Mouse (Mus musculus) kidney, embryonic 14.5 days (tissue): ENCODE measurements at regions not wholly inside any gene's neighbourhood (a gene's known extent, or its start where the extent isn't known, plus 50 kb on each side); places are given as distances from the start of the nearest gene placed in this dataset.

Experiments used
- ATAC-seq: fragments of 200-750 bp; cut with Nextera tagmentation; 2 replicates; pipeline ENCODE4 v1.8.0; 2017; ENCODE audit warnings: moderate number of reproducible peaks, mild to moderate bottlenecking, moderate TSS enrichment, moderate library complexity; ENCODE audit not compliant: low FRiP score, low TSS enrichment
- H3K27ac ChIP-seq: fragments of 300-500 bp; sonication (generic); 2 replicates; pipeline ENCODE4 v1.5.1; 2014; ENCODE audit warnings: low read depth, mild to moderate bottlenecking, low read length, moderate library complexity, mixed read lengths
- H3K27me3 ChIP-seq: fragments of 300-500 bp; sonication (generic); 2 replicates; pipeline ENCODE4 v1.6.1; 2014; ENCODE audit warnings: mild to moderate bottlenecking, low read length; ENCODE audit not compliant: control insufficient read depth, insufficient read depth
- H3K36me3 ChIP-seq: fragments of 300-500 bp; sonication (generic); 2 replicates; pipeline ENCODE4 v1.6.1; 2014; ENCODE audit warnings: low read length, mixed read lengths; ENCODE audit not compliant: control insufficient read depth, insufficient read depth
- H3K4me1 ChIP-seq: fragments of 300-500 bp; sonication (generic); 2 replicates; pipeline ENCODE4 v1.6.1; 2014; ENCODE audit warnings: low read length, mixed read lengths; ENCODE audit not compliant: control insufficient read depth, insufficient read depth
- H3K4me2 ChIP-seq: fragments of 300-500 bp; sonication (generic); replicated peaks from 2 replicates; pipeline ENCODE4 v1.6.1; 2014; ENCODE audit warnings: low read depth, mild to moderate bottlenecking, low read length
- H3K4me3 ChIP-seq: fragments of 300-500 bp; sonication (generic); 2 replicates; pipeline ENCODE4 v1.5.1; 2014; ENCODE audit warnings: mild to moderate bottlenecking, low read length
- H3K9ac ChIP-seq: fragments of 300-500 bp; sonication (generic); 2 replicates; pipeline ENCODE4 v1.6.1; 2014; ENCODE audit warnings: low read depth, mild to moderate bottlenecking, low read length, moderate library complexity
- H3K9me3 ChIP-seq: fragments of 300-500 bp; sonication (generic); 2 replicates; pipeline ENCODE4 v1.6.1; 2016; ENCODE audit warnings: low read length; ENCODE audit not compliant: control insufficient read depth
- WGBS: fragments of 180-500 bp; shearing (Covaris S2); extraction: QIAGEN DNeasy Blood & Tissue Kit; methylation state at CpG from one replicate; pipeline ENCODE4 v1.1.7; 2014; 5-methylcytosine and 5-hydroxymethylcytosine counted together

DNA sequence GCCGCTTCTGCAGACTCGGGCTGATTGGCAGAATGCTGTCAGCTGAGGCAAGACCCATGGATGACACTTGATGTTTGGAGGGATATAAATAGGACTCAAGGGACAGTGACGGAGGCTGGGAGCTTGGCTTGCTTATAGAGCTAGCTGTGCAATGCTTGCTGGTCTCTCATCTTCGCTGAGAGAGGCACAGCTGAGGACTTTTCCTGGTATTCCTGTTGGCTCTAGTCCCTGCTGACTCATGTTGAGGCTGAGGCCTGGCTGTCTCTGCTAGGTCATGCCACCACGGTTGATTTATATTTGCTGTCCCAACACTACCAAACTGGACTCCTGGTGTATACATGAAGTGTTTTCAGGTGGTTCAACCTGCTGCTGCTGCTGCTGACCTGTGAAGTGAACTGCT is 419.6 kb upstream of the Meis1 start:
- Histone ChIP-seq H3K4me3 (no peak overlapping the region), H3K9ac (no peak overlapping the region)
- ATAC-seq, result no peak

DNA sequence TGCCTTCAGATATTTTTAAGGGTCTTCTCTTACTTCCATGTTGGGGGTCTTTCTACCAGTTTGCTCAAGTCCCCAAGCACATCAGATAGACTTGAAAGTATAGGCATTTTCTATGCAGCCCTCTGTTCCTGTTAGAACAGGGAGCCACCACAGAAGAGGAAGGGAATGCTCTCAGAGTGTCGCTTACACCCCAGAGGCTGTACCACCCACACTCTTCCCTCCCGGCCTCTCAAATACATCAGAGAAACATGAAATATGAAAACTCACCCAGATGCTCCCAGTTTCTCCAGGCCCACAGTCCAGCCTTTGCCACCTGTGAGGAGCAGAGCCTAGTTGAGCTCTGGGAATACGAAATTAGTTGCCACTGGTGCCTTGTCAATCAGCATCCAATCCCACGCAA is 423.2 kb upstream of the Meis1 start:
- H3K4me3 ChIP-seq, result no peak overlapping the region
- 91% methylated on average over 4 of the region's 4 CpGs for WGBS
- no peak for ATAC-seq

More for the DNA sequence above, 419.6 kb upstream of the Meis1 start:
- no peak overlapping the region for H3K27ac ChIP-seq
- 0 out of 2 replicates have a peak, but pooled peaks cover 4% of the 10 kb centered on the region for H3K4me1 ChIP-seq
- no peaks in the 10 kb centered on the region for H3K9me3 ChIP-seq
- no peaks in the 10 kb centered on the region for H3K27me3 ChIP-seq
- WGBS, result 94% methylated on average over 5 of the region's 5 CpGs
- H3K36me3 ChIP-seq, result no peaks in the 10 kb centered on the region
- H3K4me2 ChIP-seq, result no peak overlapping the region

DNA sequence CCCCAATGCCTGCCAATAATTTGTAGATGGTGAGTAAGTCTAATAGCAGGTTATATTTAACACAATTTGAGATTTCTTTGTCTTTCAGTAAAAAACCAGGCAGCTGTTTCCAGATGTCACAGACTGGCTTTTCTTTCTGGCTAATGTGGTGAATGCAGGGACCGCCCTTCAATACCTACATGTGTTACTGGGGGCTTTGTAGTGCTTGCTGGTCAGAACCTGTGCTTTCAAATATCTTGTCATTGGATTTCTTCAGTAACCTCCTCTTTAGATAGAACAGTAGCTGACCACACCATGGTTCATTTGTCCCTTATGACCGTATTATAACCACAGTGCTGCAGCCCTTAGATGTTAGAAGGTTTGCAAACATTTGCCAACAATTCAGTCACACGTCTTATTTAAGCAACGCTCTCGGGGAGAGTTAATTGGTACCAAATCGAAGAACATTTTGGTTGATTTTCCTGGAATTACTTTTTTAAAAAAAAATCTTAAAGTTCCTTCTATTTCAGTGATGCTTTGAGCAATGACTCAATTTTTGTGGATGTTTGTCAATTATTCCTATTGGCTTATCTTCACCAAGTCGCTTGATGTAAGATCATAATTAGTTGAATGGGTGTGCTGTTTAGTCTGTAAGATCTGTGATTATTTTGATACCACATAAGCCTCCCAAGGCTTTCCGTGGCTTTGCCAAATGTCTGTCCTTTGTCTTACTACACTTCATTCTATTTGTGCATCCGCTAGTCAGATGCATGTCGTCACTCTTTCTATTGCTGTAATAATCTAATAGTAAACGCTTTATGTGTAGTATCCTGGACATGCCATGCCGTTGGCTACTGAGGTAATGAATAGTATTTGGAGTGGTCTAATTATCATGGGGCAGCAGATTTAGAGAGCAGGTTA is 436.9 kb upstream of the Meis1 start:
- no peaks in the 10 kb centered on the region for H3K9me3 ChIP-seq
- H3K9ac ChIP-seq, result no peak overlapping the region
- no peak overlapping the region for H3K4me3 ChIP-seq
- no peak for ATAC-seq
- H3K4me2 ChIP-seq, result no peak overlapping the region
- 90% methylated on average over 12 of the region's 12 CpGs for WGBS
- no peak overlapping the region for H3K27ac ChIP-seq
- H3K27me3 ChIP-seq, result no peaks in the 10 kb centered on the region
- H3K4me1 ChIP-seq, result no peaks in the 10 kb centered on the region
- H3K36me3 ChIP-seq, result no peaks in the 10 kb centered on the region

More for the DNA sequence above, 423.2 kb upstream of the Meis1 start:
- Histone ChIP-seq H3K27me3 (no peaks in the 10 kb centered on the region), H3K9ac (no peak overlapping the region), H3K27ac (no peak overlapping the region), H3K4me1 (no peaks in the 10 kb centered on the region), H3K36me3 (no peaks in the 10 kb centered on the region), H3K4me2 (no peak overlapping the region), H3K9me3 (no peaks in the 10 kb centered on the region)

DNA sequence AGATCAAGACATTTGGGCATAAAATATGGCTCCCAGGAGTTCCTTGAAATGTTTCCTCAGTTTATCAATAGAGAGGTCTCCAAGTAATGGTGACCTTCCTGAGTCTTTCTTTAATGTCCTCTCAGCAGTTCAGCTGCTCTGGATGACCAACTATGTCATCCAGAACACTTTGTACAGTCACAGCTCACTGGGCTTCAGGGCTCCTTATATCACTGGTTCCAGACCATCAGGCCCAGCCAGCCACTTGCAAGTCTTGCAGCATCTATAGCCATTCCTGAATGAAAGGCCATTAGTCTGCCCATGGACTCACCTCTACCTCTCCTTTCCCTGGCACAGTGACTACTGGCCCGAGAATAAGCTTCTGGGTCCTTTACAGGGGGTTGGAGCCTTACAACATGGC is 437.8 kb upstream of the Meis1 start:
- no peak overlapping the region for H3K4me3 ChIP-seq
- H3K36me3 ChIP-seq, result no peaks in the 10 kb centered on the region
- no peaks in the 10 kb centered on the region for H3K9me3 ChIP-seq
- WGBS, result 62% methylated on average over 1 of the region's 1 CpGs
- no peaks in the 10 kb centered on the region for H3K27me3 ChIP-seq
- peak; percentile 71 for ATAC-seq
- H3K4me1 ChIP-seq, result no peaks in the 10 kb centered on the region
- no peak overlapping the region for H3K9ac ChIP-seq
- no peak overlapping the region for H3K27ac ChIP-seq
- no peak overlapping the region for H3K4me2 ChIP-seq

DNA sequence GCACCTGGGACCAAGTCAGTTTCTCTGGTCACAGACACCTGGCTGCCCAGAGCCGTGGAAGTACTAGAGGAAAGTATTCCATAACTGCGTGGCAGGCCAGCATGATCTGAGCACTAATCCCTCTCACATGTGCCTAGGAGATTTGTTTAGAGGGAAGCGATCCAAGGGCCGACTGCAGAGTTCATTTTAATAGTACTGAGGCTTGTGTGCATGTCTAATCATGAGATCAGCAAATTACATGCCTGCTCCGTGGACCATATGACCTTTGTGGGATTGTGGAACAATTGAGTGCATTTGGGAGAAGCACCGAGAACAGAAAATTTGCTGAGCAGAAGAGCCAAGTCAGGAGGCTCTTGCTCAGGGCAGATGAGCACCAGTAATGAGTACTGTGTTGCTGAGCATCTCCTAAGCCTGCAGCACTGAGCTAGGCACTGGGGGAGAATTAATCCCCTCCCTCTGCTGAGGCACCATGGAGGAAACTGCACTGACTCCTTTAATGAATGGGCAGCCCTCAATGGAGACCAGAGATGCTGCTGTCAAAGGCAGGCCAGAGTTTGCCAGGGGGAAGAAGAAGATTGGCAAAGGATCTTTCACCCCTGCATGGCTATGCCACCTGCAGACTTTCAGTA is 445.1 kb upstream of the Meis1 start:
- no peaks in the 10 kb centered on the region for H3K36me3 ChIP-seq

DNA sequence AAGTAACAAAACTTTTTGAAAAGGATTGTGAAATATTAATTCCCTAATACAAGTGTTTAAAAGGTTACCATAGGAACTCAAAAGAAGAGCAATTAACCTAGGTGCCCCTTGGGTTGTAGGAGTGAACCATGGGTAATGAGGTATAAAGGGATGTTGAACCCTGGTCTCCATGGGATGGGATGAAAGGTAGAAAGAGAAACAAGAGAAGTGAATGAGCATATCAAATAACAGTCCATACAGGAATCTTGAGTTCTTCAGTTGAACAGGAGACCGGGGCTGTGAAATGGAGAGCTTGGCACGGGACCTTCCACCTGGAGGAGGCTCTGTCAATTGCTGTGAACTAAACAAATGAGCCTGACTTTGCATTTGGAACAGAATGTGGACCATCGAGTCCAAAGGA is 449.6 kb upstream of the Meis1 start:
- H3K4me3 ChIP-seq, result no peak overlapping the region

More for the DNA sequence above, 445.1 kb upstream of the Meis1 start:
- no peak for ATAC-seq
- Histone ChIP-seq H3K9ac (no peak overlapping the region), H3K4me3 (no peak overlapping the region), H3K27me3 (no peaks in the 10 kb centered on the region), H3K9me3 (no peaks in the 10 kb centered on the region), H3K4me1 (no peaks in the 10 kb centered on the region), H3K4me2 (no peak overlapping the region), H3K27ac (no peak overlapping the region)
- WGBS, result 81% methylated on average over 6 of the region's 6 CpGs

DNA sequence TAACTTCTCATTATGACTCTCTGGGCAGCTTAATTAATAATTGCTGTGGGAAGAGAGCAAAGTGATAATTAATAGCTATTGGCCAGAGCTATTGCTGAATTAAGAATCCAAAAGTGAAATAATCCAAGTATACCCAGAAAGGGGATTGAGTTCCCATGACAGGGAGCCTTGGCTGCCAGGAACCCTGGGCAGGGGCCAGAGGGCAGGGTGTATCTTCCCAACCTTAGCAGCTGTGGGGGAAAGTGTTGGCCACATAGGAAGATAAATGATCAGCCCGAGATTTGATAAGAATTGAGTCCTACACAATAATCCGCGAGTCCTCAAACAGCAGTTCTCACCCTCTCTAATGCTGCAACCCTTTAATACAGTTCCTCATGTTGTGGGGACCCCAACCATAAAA is 450.0 kb upstream of the Meis1 start:
- no peaks in the 10 kb centered on the region for H3K4me1 ChIP-seq
- H3K36me3 ChIP-seq, result no peaks in the 10 kb centered on the region
- no peak overlapping the region for H3K9ac ChIP-seq
- no peak overlapping the region for H3K4me2 ChIP-seq
- no peaks in the 10 kb centered on the region for H3K9me3 ChIP-seq
- no peak overlapping the region for H3K27ac ChIP-seq
- no peaks in the 10 kb centered on the region for H3K27me3 ChIP-seq
- ATAC-seq, result 0 out of 2 replicates have a peak, but pooled peaks have one; percentile 63
- 68% methylated on average over 3 of the region's 3 CpGs for WGBS
- no peak overlapping the region for H3K4me3 ChIP-seq

More for the DNA sequence above, 449.6 kb upstream of the Meis1 start:
- Histone ChIP-seq H3K9ac (no peak overlapping the region), H3K4me1 (no peaks in the 10 kb centered on the region), H3K4me2 (no peak overlapping the region), H3K9me3 (no peaks in the 10 kb centered on the region), H3K27ac (no peak overlapping the region), H3K27me3 (no peaks in the 10 kb centered on the region), H3K36me3 (no peaks in the 10 kb centered on the region)
- ATAC-seq, result peak; percentile 84; the same call in 1 of the 2 replicates
- 40% methylated on average over 3 of the region's 3 CpGs for WGBS

DNA sequence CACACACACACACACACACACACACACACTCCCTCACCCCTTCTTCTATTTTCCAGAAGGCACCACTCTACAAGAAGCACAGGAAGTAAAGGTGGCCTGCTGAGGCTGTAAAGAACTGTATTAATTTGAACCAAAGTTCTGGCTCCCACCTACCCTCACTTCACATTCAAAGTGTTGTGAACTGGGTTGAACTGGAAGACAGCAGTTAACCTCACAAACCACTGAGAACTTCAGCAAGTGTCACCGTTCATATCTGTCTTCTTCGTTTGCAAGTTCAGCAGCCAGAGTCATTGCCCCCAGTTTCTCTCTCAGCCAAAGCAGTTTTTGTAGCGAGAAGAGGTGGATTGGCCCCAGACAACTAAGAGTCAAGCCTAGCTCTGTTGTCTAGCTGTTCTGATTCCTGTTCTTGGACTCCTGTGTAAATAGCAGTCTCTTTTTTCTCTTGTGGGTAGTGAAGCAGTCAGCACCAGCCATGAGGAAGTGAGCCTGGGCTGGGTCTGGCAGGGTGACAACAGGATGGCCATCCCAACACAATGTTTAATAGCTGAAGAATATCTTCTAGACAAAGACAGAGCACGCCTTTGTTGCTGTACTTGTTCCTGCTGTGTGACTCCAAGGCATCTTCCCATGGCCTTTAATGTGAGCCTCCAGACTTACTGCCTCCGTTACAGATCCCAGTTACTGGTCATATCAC is 452.0 kb upstream of the Meis1 start:
- ATAC-seq, result no peak

More for the DNA sequence above, 452.0 kb upstream of the Meis1 start:
- H3K4me1 ChIP-seq, result no peaks in the 10 kb centered on the region
- H3K9ac ChIP-seq, result no peak overlapping the region
- H3K36me3 ChIP-seq, result no peaks in the 10 kb centered on the region
- no peak overlapping the region for H3K27ac ChIP-seq
- H3K27me3 ChIP-seq, result no peaks in the 10 kb centered on the region
- H3K9me3 ChIP-seq, result no peaks in the 10 kb centered on the region
- no peak overlapping the region for H3K4me3 ChIP-seq
- 91% methylated on average over 5 of the region's 5 CpGs for WGBS
- no peak overlapping the region for H3K4me2 ChIP-seq
